ENCODE assay signal across 9 mouse cellular contexts in genomic region chr14:34372646-34373045, GRCm38 (mm10). TPM values are rescaled to one million over a fixed set of nuclear protein-coding genes. Genes with fewer than 3 reads are reported as not detected.
DNase-seq lines count a peak whose midpoint lies in the region; ATAC-seq and TF ChIP-seq lines count a peak whose summit lies in the region.
"Had no signal": no experiment of that assay in that cellular context is flagged by ENCODE, and none has a peak within 500 bp of the region (broad histone marks: within the 10 kb centered on the region; RNA-seq: fewer than 3 reads in every experiment).

No protein-coding gene starts in this region.

- H3K4me3 ChIP-seq in kidney, embryonic 14.5 days (ENCODE audit: low read length) = no peak overlapping the region
- H3K4me3 ChIP-seq in C2C12 (ENCODE audit: insufficient read depth, poor library complexity, severe bottlenecking) = no peak overlapping the region
- H3K4me3 ChIP-seq in bone marrow, adult 2 months (replicated peaks; ENCODE audit: control insufficient read depth, low read depth, low read length) = no peak overlapping the region
- H3K4me3 ChIP-seq in forebrain, embryonic 14.5 days (ENCODE audit: low read depth, low read length) = no peak overlapping the region
- H3K4me3 ChIP-seq in midbrain, postnatal 0 days (ENCODE audit: low read depth, low read length) = no peak overlapping the region
- H3K4me3 ChIP-seq: heart, embryonic 13.5 days had no signal

- H3ac ChIP-seq in C2C12 (ENCODE audit: control insufficient read depth, insufficient read length, low read depth) = no peak overlapping the region

- H3K79me2 ChIP-seq in C2C12 (ENCODE audit: control insufficient read depth, insufficient read depth) = no peaks in the 10 kb centered on the region

- peak; percentile 12 for TF ChIP-seq CTCF in C2C12 (IDR thresholded peaks at IDR 0.05; ENCODE audit: control insufficient read depth, insufficient read depth, insufficient read length)
- TF ChIP-seq CTCF in bone marrow, adult 2 months (IDR thresholded peaks at IDR 0.05; ENCODE audit: control insufficient read depth, insufficient read depth, low read length) = peak; percentile 24; the same call in 1 of the 2 replicates
- TF ChIP-seq CTCF in midbrain, postnatal 0 days (IDR thresholded peaks at IDR 0.05) = peak; percentile 73

- H3K79me3 ChIP-seq in C2C12 (ENCODE audit: low read depth) = no peaks in the 10 kb centered on the region

- no peaks in the 10 kb centered on the region for H3K27me3 ChIP-seq in kidney, embryonic 14.5 days (ENCODE audit: control insufficient read depth, insufficient read depth, low read length)
- no peaks in the 10 kb centered on the region for H3K27me3 ChIP-seq in C2C12 (ENCODE audit: control insufficient read depth, insufficient read depth, insufficient read length)
- H3K27me3 ChIP-seq in forebrain, embryonic 14.5 days (replicated peaks; ENCODE audit: control insufficient read depth, insufficient read depth, low read length) = no peaks in the 10 kb centered on the region
- no peaks in the 10 kb centered on the region for H3K27me3 ChIP-seq in midbrain, postnatal 0 days (ENCODE audit: insufficient read depth, low read length)
- H3K27me3 ChIP-seq: heart, embryonic 13.5 days had no signal

- ATAC-seq in kidney, embryonic 14.5 days (ENCODE audit: low FRiP score, low TSS enrichment) = no peak
- ATAC-seq in forebrain, embryonic 14.5 days = peak; percentile 57; the same call in 1 of the 2 replicates
- no peak for ATAC-seq in midbrain, postnatal 0 days (ENCODE audit: low FRiP score)
- ATAC-seq in CD4-positive, CD25-positive, alpha-beta regulatory T cell, adult 4 months = no peak

- WGBS in kidney, embryonic 14.5 days = 89% methylated on average over 6 of the region's 6 CpGs
- WGBS in bone marrow, adult 2 months = 80% methylated on average over 6 of the region's 6 CpGs
- 82% methylated on average over 6 of the region's 6 CpGs for WGBS in forebrain, embryonic 14.5 days
- 89% methylated on average over 6 of the region's 6 CpGs for WGBS in midbrain, postnatal 0 days

- DNase-seq in kidney, adult 18-20 months = peak; percentile 61
- peak; percentile 42 for DNase-seq in forebrain, embryonic 14.5 days (ENCODE audit: low spot score)
- DNase-seq in kidney, postnatal 10 days = peak; percentile 80
- DNase-seq in midbrain, postnatal 0 days (ENCODE audit: low spot score) = peak; percentile 26

- no peak overlapping the region for H3K27ac ChIP-seq in kidney, embryonic 14.5 days (ENCODE audit: low read depth, low read length)
- H3K27ac ChIP-seq in bone marrow, adult 2 months (ENCODE audit: control insufficient read depth, insufficient read depth, low read depth, low read length, poor library complexity) = no peak overlapping the region
- H3K27ac ChIP-seq in forebrain, embryonic 14.5 days (ENCODE audit: low read depth, low read length) = no peak overlapping the region
- no peak overlapping the region for H3K27ac ChIP-seq in midbrain, postnatal 0 days (ENCODE audit: low read depth, low read length)
- H3K27ac ChIP-seq: heart, embryonic 13.5 days had no signal

- TF ChIP-seq POLR2A in bone marrow, adult 2 months (IDR thresholded peaks at IDR 0.05; ENCODE audit: borderline replicate concordance, control insufficient read depth, low read depth, low read length) = no peak

- no peaks in the 10 kb centered on the region for H3K9me3 ChIP-seq in kidney, embryonic 14.5 days (ENCODE audit: control insufficient read depth, low read length)
- no peaks in the 10 kb centered on the region for H3K9me3 ChIP-seq in forebrain, embryonic 14.5 days (replicated peaks; ENCODE audit: control insufficient read depth, low read length)
- no peaks in the 10 kb centered on the region for H3K9me3 ChIP-seq in midbrain, postnatal 0 days (ENCODE audit: low read length)
- H3K9me3 ChIP-seq: heart, embryonic 13.5 days had no signal

- no peak overlapping the region for H3K9ac ChIP-seq in kidney, embryonic 14.5 days (ENCODE audit: low read depth, low read length)
- H3K9ac ChIP-seq in forebrain, embryonic 14.5 days (ENCODE audit: low read length) = no peak overlapping the region
- no peak overlapping the region for H3K9ac ChIP-seq in midbrain, postnatal 0 days (replicated peaks; ENCODE audit: low read length, poor library complexity, severe bottlenecking)
- H3K9ac ChIP-seq: heart, embryonic 13.5 days had no signal

- no peaks in the 10 kb centered on the region for H3K36me3 ChIP-seq in kidney, embryonic 14.5 days (ENCODE audit: control insufficient read depth, insufficient read depth, low read length)
- H3K36me3 ChIP-seq in C2C12 (ENCODE audit: control insufficient read depth, insufficient read depth) = no peaks in the 10 kb centered on the region
- no peaks in the 10 kb centered on the region for H3K36me3 ChIP-seq in forebrain, embryonic 14.5 days (ENCODE audit: control insufficient read depth, insufficient read depth, low read length)
- no peaks in the 10 kb centered on the region for H3K36me3 ChIP-seq in midbrain, postnatal 0 days (ENCODE audit: insufficient read depth, low read length)
- H3K36me3 ChIP-seq: heart, embryonic 13.5 days had no signal

- H3K4me1 ChIP-seq in kidney, embryonic 14.5 days (ENCODE audit: control insufficient read depth, insufficient read depth, low read length) = peaks cover 11% of the 10 kb centered on the region; the same call in 1 of the 2 replicates
- no peaks in the 10 kb centered on the region for H3K4me1 ChIP-seq in bone marrow, adult 2 months (ENCODE audit: control insufficient read depth, insufficient read depth, low read length)
- H3K4me1 ChIP-seq in forebrain, embryonic 14.5 days (ENCODE audit: control insufficient read depth, insufficient read depth, low read length) = no peaks in the 10 kb centered on the region
- no peaks in the 10 kb centered on the region for H3K4me1 ChIP-seq in midbrain, postnatal 0 days (ENCODE audit: insufficient read depth, low read length)

- H3K4me2 ChIP-seq in kidney, embryonic 14.5 days (replicated peaks; ENCODE audit: low read depth, low read length) = no peak overlapping the region
- no peak overlapping the region for H3K4me2 ChIP-seq in forebrain, embryonic 14.5 days (ENCODE audit: low read length)
- H3K4me2 ChIP-seq in midbrain, postnatal 0 days (ENCODE audit: low read depth, low read length, poor library complexity, severe bottlenecking) = no peak overlapping the region
- H3K4me2 ChIP-seq: heart, embryonic 13.5 days had no signal

TF ChIP-seq in C2C12, 6 proteins besides CTCF, POLR2A, EP300 and RAD21:
- no peak for TF ChIP-seq MYOD1 (IDR thresholded peaks at IDR 0.05; ENCODE audit: control insufficient read depth, insufficient read length, low read depth)
- TF ChIP-seq FOSL1 (IDR thresholded peaks at IDR 0.05; ENCODE audit: insufficient read depth, low read length, poor library complexity, severe bottlenecking) = no peak
- no peak for TF ChIP-seq CEBPB (IDR thresholded peaks at IDR 0.05; ENCODE audit: low read depth)
- no peak for TF ChIP-seq USF1 (IDR thresholded peaks at IDR 0.05; ENCODE audit: low read depth)
- no peak for TF ChIP-seq MAX (IDR thresholded peaks at IDR 0.05)
- TF ChIP-seq MYOG (IDR thresholded peaks at IDR 0.05; ENCODE audit: control insufficient read depth, extremely low read depth, insufficient read length) = no peak

RNA-seq across cellular contexts. Expression of gene Sncg, which starts 1.9 kb away (rescaled TPM):
- polyA plus RNA-seq in kidney, embryonic 14.5 days (2014; fragmentation: Nextera tagmentation; extraction: Ambion mirVana) = 7.5 and 10.0 TPM in 2 replicates
- 1.4 TPM for polyA plus RNA-seq in C2C12 (2012; fragmentation: generic; extraction: Trizol)
- polyA plus RNA-seq in bone marrow, adult 2 months (2011; ENCODE audit: insufficient read depth, insufficient read length, low replicate concordance, missing spikeins) = not detected in 2 replicates
- polyA plus RNA-seq in forebrain, embryonic 14.5 days (2014; fragmentation: Nextera tagmentation; extraction: Ambion mirVana) = 4.0 and 4.2 TPM in 2 replicates
- 14.3 and 22.3 TPM in 2 replicates for total RNA-seq in midbrain, postnatal 0 days (2014; rRNA removed)
- polyA plus RNA-seq in midbrain, postnatal 0 days (2015; fragmentation: Nextera tagmentation; extraction: Ambion mirVana) = 26.1 and 36.8 TPM in 2 replicates
- not detected for polyA plus RNA-seq in CD4-positive, CD25-positive, alpha-beta regulatory T cell, adult 4 months (2017; shearing (Covaris generic))

RNA-seq across cellular contexts. Expression of gene Mmrn2, which starts 2.6 kb away (rescaled TPM):
- 7.9 and 12.1 TPM in 2 replicates for polyA plus RNA-seq in kidney, embryonic 14.5 days (2014; fragmentation: Nextera tagmentation; extraction: Ambion mirVana)
- polyA plus RNA-seq in C2C12 (2012; fragmentation: generic; extraction: Trizol) = 0.04 TPM
- 3.0 TPM in 2 replicates for polyA plus RNA-seq in bone marrow, adult 2 months (2011; ENCODE audit: insufficient read depth, insufficient read length, low replicate concordance, missing spikeins)
- polyA plus RNA-seq in forebrain, embryonic 14.5 days (2014; fragmentation: Nextera tagmentation; extraction: Ambion mirVana) = 3.5 and 3.6 TPM in 2 replicates
- total RNA-seq in midbrain, postnatal 0 days (2014; rRNA removed) = 2.9 TPM in 2 replicates
- polyA plus RNA-seq in midbrain, postnatal 0 days (2015; fragmentation: Nextera tagmentation; extraction: Ambion mirVana) = 2.1 and 2.6 TPM in 2 replicates
- under 1 TPM; 0.08 to 0.19 TPM for polyA plus RNA-seq in CD4-positive, CD25-positive, alpha-beta regulatory T cell, adult 4 months (2017; shearing (Covaris generic))

RNA-seq across cellular contexts. Expression of gene Fam25c, which starts 17.4 kb away (rescaled TPM):
- polyA plus RNA-seq in kidney, embryonic 14.5 days (2014; fragmentation: Nextera tagmentation; extraction: Ambion mirVana) = not detected in 2 replicates
- not detected for polyA plus RNA-seq in C2C12 (2012; fragmentation: generic; extraction: Trizol)
- not detected in 2 replicates for polyA plus RNA-seq in bone marrow, adult 2 months (2011; ENCODE audit: insufficient read depth, insufficient read length, low replicate concordance, missing spikeins)
- not detected in 2 replicates for polyA plus RNA-seq in forebrain, embryonic 14.5 days (2014; fragmentation: Nextera tagmentation; extraction: Ambion mirVana)
- not detected in 2 replicates for total RNA-seq in midbrain, postnatal 0 days (2014; rRNA removed)
- polyA plus RNA-seq in midbrain, postnatal 0 days (2015; fragmentation: Nextera tagmentation; extraction: Ambion mirVana) = not detected in 2 replicates
- polyA plus RNA-seq in CD4-positive, CD25-positive, alpha-beta regulatory T cell, adult 4 months (2017; shearing (Covaris generic)) = not detected
- polyA plus RNA-seq: heart, embryonic 13.5 days had no signal

Comparison
In these comparisons a context has a peak if more than half of its experiments do, and no peak if none do; other contexts are left out.
1. DNase-seq: peak in every context shown above with its lines; median percentile 80 in kidney, postnatal 10 days; 61 in kidney, adult 18-20 months; 42 in forebrain, embryonic 14.5 days; 26 in midbrain, postnatal 0 days.
2. CTCF ChIP-seq: peak in every context shown above with its lines; median percentile 73 in midbrain, postnatal 0 days; 24 in bone marrow, adult 2 months; 12 in C2C12.